Mouse (Mus musculus) spleen, adult 2 months (tissue): ENCODE results near the gene Dock4. TPM values are rescaled to one million over a fixed set of nuclear protein-coding genes. Genes with fewer than 3 reads are reported as not detected.

ENCODE experiments used
- DNase-seq, 2 experiments: peaks; one replicate each; pipeline versions ENCODE4 v3.0.0 to v3.0.0-alpha.2; 2012 to 2021; ENCODE audit warnings: low spot score in 2 of 2, low read depth in 1 of 2
- H3K27ac ChIP-seq: fragments of 200-500 bp; 2 replicates; pipeline ENCODE4 v1.5.1; 2012; ENCODE audit warnings: low read length, inconsistent platforms; ENCODE audit not compliant: insufficient read depth
- H3K27me3 ChIP-seq: fragments of 200-500 bp; 2 replicates; pipeline ENCODE4 v1.6.1; 2012; ENCODE audit warnings: mild to moderate bottlenecking, moderate library complexity, low read length, inconsistent platforms; ENCODE audit not compliant: control insufficient read depth, insufficient read depth
- H3K36me3 ChIP-seq: fragments of 200-500 bp; 2 replicates; pipeline ENCODE4 v1.6.1; 2012; ENCODE audit warnings: mild to moderate bottlenecking, low read length, inconsistent platforms; ENCODE audit not compliant: control insufficient read depth, insufficient read depth
- H3K4me1 ChIP-seq: fragments of 200-500 bp; 2 replicates; pipeline ENCODE4 v1.6.1; 2011; ENCODE audit warnings: inconsistent platforms; ENCODE audit not compliant: control insufficient read depth, insufficient read depth, insufficient read length
- H3K4me3 ChIP-seq: fragments of 200-500 bp; 2 replicates; pipeline ENCODE4 v1.5.1; 2011; ENCODE audit warnings: mild to moderate bottlenecking, inconsistent platforms; ENCODE audit not compliant: insufficient read depth, insufficient read length; ENCODE audit errors: extremely low read depth
- CTCF ChIP-seq: fragments of 200-500 bp; IDR thresholded peaks from 2 replicates; pipeline ENCODE4 v1.5.1; 2011; ENCODE audit warnings: mild to moderate bottlenecking, inconsistent platforms; ENCODE audit not compliant: insufficient read depth, insufficient read length, insufficient replicate concordance; ENCODE audit errors: extremely low read depth
- POLR2A ChIP-seq: fragments of 200-500 bp; IDR thresholded peaks from 2 replicates; pipeline ENCODE4 v1.6.1; 2011; ENCODE audit warnings: low read depth, low read length, inconsistent platforms
- WGBS: fragments of 180-500 bp; shearing (Covaris S2); methylation state at CpG from one replicate; pipeline ENCODE4 v1.1.7; 2018; 5-methylcytosine and 5-hydroxymethylcytosine counted together
- polyA plus RNA-seq: library from polyadenylated mRNA; depleted of rRNA; stranded (reverse); fragments of >200 nt; gene quantifications from 2 replicates; pipeline ENCODE4 v1.2.3, GENCODE M21; 2012

Gene Dock4
- polyA plus RNA-seq, 1 experiment, result 2.3 TPM

GRCm38 (mm10) chr12:40580351-40580750, 134.6 kb downstream of the Dock4 start:
- Histone ChIP-seq H3K36me3 (no peaks in the 10 kb centered on the region), H3K27ac (no peak overlapping the region), H3K27me3 (no peaks in the 10 kb centered on the region), H3K4me1 (no peaks in the 10 kb centered on the region; the same call in 1 of the 2 replicates), H3K4me3 (no peak overlapping the region)
- no peak for TF ChIP-seq CTCF
- TF ChIP-seq POLR2A, result no peak
- no peak for DNase-seq
- WGBS, result 22% methylated on average over 2 of the region's 2 CpGs

- H3K4me3 ChIP-seq, result no peak overlapping the region
- no peak overlapping the region for H3K27ac ChIP-seq
- no peaks in the 10 kb centered on the region for H3K27me3 ChIP-seq
- WGBS, result 53% methylated on average over 3 of the region's 3 CpGs
- no peak for DNase-seq
- no peaks in the 10 kb centered on the region; the same call in 1 of the 2 replicates for H3K4me1 ChIP-seq
- no peak for TF ChIP-seq POLR2A
- no peak for TF ChIP-seq CTCF
- H3K36me3 ChIP-seq, result no peaks in the 10 kb centered on the region
Observed at GRCm38 (mm10) chr12:40581037-40581436, 135.3 kb downstream of the Dock4 start.

- Histone ChIP-seq H3K4me3 (no peak overlapping the region), H3K36me3 (no peaks in the 10 kb centered on the region), H3K27me3 (no peaks in the 10 kb centered on the region), H3K4me1 (no peaks in the 10 kb centered on the region; the same call in 1 of the 2 replicates), H3K27ac (no peak overlapping the region)
- no peak for TF ChIP-seq CTCF
- TF ChIP-seq POLR2A, result no peak
- WGBS, result 92% methylated on average over 5 of the region's 5 CpGs
- DNase-seq, result no peak
Observed at GRCm38 (mm10) chr12:40582059-40582458, 136.3 kb downstream of the Dock4 start.

GRCm38 (mm10) chr12:40584526-40585289, 139.0 kb downstream of the Dock4 start:
- no peak for DNase-seq
- 75% methylated on average over 7 of the region's 7 CpGs for WGBS
- H3K36me3 ChIP-seq, result no peaks in the 10 kb centered on the region
- H3K4me3 ChIP-seq, result no peak overlapping the region
- no peaks in the 10 kb centered on the region; the same call in 1 of the 2 replicates for H3K4me1 ChIP-seq
- H3K27me3 ChIP-seq, result no peaks in the 10 kb centered on the region
- no peak for TF ChIP-seq POLR2A
- no peak overlapping the region for H3K27ac ChIP-seq

GRCm38 (mm10) chr12:40585456-40586141, 139.8 kb downstream of the Dock4 start:
- WGBS, result 78% methylated on average over 4 of the region's 4 CpGs
- Histone ChIP-seq H3K27ac (peak overlapping the region; percentile 33; the same call in 1 of the 2 replicates), H3K4me3 (no peak overlapping the region), H3K36me3 (no peaks in the 10 kb centered on the region), H3K4me1 (no peaks in the 10 kb centered on the region), H3K27me3 (no peaks in the 10 kb centered on the region)
- TF ChIP-seq CTCF (no peak), POLR2A (no peak)
- DNase-seq, result no peak

- no peaks in the 10 kb centered on the region for H3K4me1 ChIP-seq
- H3K4me3 ChIP-seq, result no peak overlapping the region
- H3K27me3 ChIP-seq, result no peaks in the 10 kb centered on the region
- TF ChIP-seq CTCF, result no peak
- WGBS, result 88% methylated on average over 4 of the region's 4 CpGs
- H3K27ac ChIP-seq, result no peak overlapping the region
- no peak for DNase-seq
- no peaks in the 10 kb centered on the region for H3K36me3 ChIP-seq
Observed at GRCm38 (mm10) chr12:40594161-40594560, 148.4 kb downstream of the Dock4 start.

GRCm38 (mm10) chr12:40595440-40595839, 149.7 kb downstream of the Dock4 start:
- 96% methylated on average over 6 of the region's 6 CpGs for WGBS
- TF ChIP-seq CTCF (no peak), POLR2A (no peak)
- Histone ChIP-seq H3K27me3 (no peaks in the 10 kb centered on the region), H3K4me1 (no peaks in the 10 kb centered on the region), H3K4me3 (no peak overlapping the region), H3K27ac (no peak overlapping the region), H3K36me3 (no peaks in the 10 kb centered on the region)
- no peak for DNase-seq
